Mouse (Mus musculus) midbrain, embryonic 14.5 days (tissue): Measurements from ENCODE around the gene Loxl1. TPM values are rescaled to one million over a fixed set of nuclear protein-coding genes. Genes with fewer than 3 reads are reported as not detected.

Experiments used
- ATAC-seq: fragments of 200-750 bp; cut with Nextera tagmentation; 2 replicates; pipeline ENCODE4 v1.8.0; 2017; ENCODE audit warnings: moderate number of reproducible peaks, moderate library complexity; ENCODE audit not compliant: low FRiP score, low TSS enrichment
- DNase-seq: peaks from one replicate; pipeline ENCODE4 v3.0.0-alpha.2; 2015
- H3K27ac ChIP-seq: fragments of 300-500 bp; sonication (generic); replicated peaks from 2 replicates; pipeline ENCODE4 v1.5.1; 2014; ENCODE audit warnings: mild to moderate bottlenecking, low read depth, low read length, moderate library complexity
- H3K27me3 ChIP-seq: fragments of 300-500 bp; sonication (generic); 2 replicates; pipeline ENCODE4 v1.6.1; 2014; ENCODE audit warnings: low read length, control low read depth, mixed read lengths; ENCODE audit not compliant: control insufficient read depth, insufficient read depth
- H3K36me3 ChIP-seq: fragments of 300-500 bp; sonication (generic); 2 replicates; pipeline ENCODE4 v1.6.1; 2014; ENCODE audit warnings: low read length, control low read depth; ENCODE audit not compliant: control insufficient read depth, insufficient read depth
- H3K4me1 ChIP-seq: fragments of 300-500 bp; sonication (generic); 2 replicates; pipeline ENCODE4 v1.6.1; 2014; ENCODE audit warnings: mild to moderate bottlenecking, antibody characterized with exemption, low read length, control low read depth; ENCODE audit not compliant: control insufficient read depth, insufficient read depth
- H3K4me2 ChIP-seq: fragments of 300-500 bp; sonication (generic); 2 replicates; pipeline ENCODE4 v1.6.1; 2014; ENCODE audit warnings: mild to moderate bottlenecking, low read length, moderate library complexity
- H3K4me3 ChIP-seq: fragments of 300-500 bp; sonication (generic); replicated peaks from 2 replicates; pipeline ENCODE4 v1.5.1; 2014; ENCODE audit warnings: low read depth, low read length
- H3K9ac ChIP-seq: fragments of 300-500 bp; sonication (generic); replicated peaks from 2 replicates; pipeline ENCODE4 v1.6.1; 2014; ENCODE audit warnings: mild to moderate bottlenecking, low read length, moderate library complexity
- H3K9me3 ChIP-seq: fragments of 300-500 bp; sonication (generic); 2 replicates; pipeline ENCODE4 v1.6.1; 2016; ENCODE audit warnings: low read length, control low read depth, mixed read lengths; ENCODE audit not compliant: control insufficient read depth
- WGBS: fragments of 180-500 bp; shearing (Covaris S2); extraction: QIAGEN DNeasy Blood & Tissue Kit; methylation state at CpG from one replicate; pipeline ENCODE4 v1.1.7; 2014; 5-methylcytosine and 5-hydroxymethylcytosine counted together
- polyA plus RNA-seq: library from polyadenylated mRNA; unstranded; fragments of >200 nt; fragmentation: Nextera tagmentation; extraction: Ambion mirVana; gene quantifications from 2 replicates; pipeline ENCODE4 v1.2.1, GENCODE M21; 2014

The Loxl1 gene
- polyA plus RNA-seq, 1 experiment from 2014 or later = 5.6 TPM

- Histone ChIP-seq H3K9ac (no peak overlapping the region), H3K4me2 (no peak overlapping the region), H3K27me3 (no peaks in the 10 kb centered on the region), H3K9me3 (no peaks in the 10 kb centered on the region), H3K36me3 (no peaks in the 10 kb centered on the region), H3K4me1 (no peaks in the 10 kb centered on the region), H3K4me3 (no peak overlapping the region), H3K27ac (no peak overlapping the region)
- no peak for DNase-seq
- no peak for ATAC-seq
- 70% methylated on average over 2 of the region's 2 CpGs for WGBS
Observed at GRCm38 (mm10) chr9:58289901-58290300, 23.1 kb downstream of the Loxl1 start.

- DNase-seq (no peak), ATAC-seq (no peak)
- no peaks in the 10 kb centered on the region for H3K4me1 ChIP-seq
- H3K36me3 ChIP-seq = no peaks in the 10 kb centered on the region
- no peak overlapping the region for H3K4me3 ChIP-seq
- 89% methylated on average over 1 of the region's 1 CpGs for WGBS
- H3K9ac ChIP-seq = no peak overlapping the region
- H3K27ac ChIP-seq = no peak overlapping the region
- H3K4me2 ChIP-seq = no peak overlapping the region
- no peaks in the 10 kb centered on the region for H3K27me3 ChIP-seq
- no peaks in the 10 kb centered on the region for H3K9me3 ChIP-seq
Observed at GRCm38 (mm10) chr9:58289090-58289489, 23.9 kb downstream of the Loxl1 start.

GRCm38 (mm10) chr9:58283431-58283830 lies 29.6 kb downstream of the Loxl1 start:
- Histone ChIP-seq H3K4me3 (no peak overlapping the region), H3K9me3 (no peaks in the 10 kb centered on the region), H3K9ac (no peak overlapping the region), H3K27ac (no peak overlapping the region), H3K4me1 (no peaks in the 10 kb centered on the region), H3K36me3 (no peaks in the 10 kb centered on the region), H3K27me3 (no peaks in the 10 kb centered on the region), H3K4me2 (no peak overlapping the region)
- no peak for ATAC-seq
- WGBS = 84% methylated on average over 7 of the region's 7 CpGs
- no peak for DNase-seq

- WGBS = 49% methylated on average over 3 of the region's 3 CpGs
- no peak overlapping the region for H3K4me3 ChIP-seq
- no peaks in the 10 kb centered on the region for H3K4me1 ChIP-seq
- H3K9me3 ChIP-seq = no peaks in the 10 kb centered on the region
- H3K4me2 ChIP-seq = no peak overlapping the region
- no peak overlapping the region for H3K9ac ChIP-seq
- ATAC-seq (no peak), DNase-seq (peak; percentile 52)
- no peaks in the 10 kb centered on the region for H3K36me3 ChIP-seq
- H3K27me3 ChIP-seq = no peaks in the 10 kb centered on the region
- H3K27ac ChIP-seq = no peak overlapping the region
Observed at GRCm38 (mm10) chr9:58281597-58281996, 31.4 kb downstream of the Loxl1 start.

- H3K27me3 ChIP-seq = no peaks in the 10 kb centered on the region
- WGBS = 35% methylated on average over 9 of the region's 9 CpGs
- H3K4me3 ChIP-seq = no peak overlapping the region
- no peaks in the 10 kb centered on the region for H3K36me3 ChIP-seq
- no peaks in the 10 kb centered on the region for H3K9me3 ChIP-seq
- no peak overlapping the region for H3K4me2 ChIP-seq
- H3K27ac ChIP-seq = no peak overlapping the region
- no peak; the same call in 1 of the 2 replicates for ATAC-seq
- no peak overlapping the region for H3K9ac ChIP-seq
- peak; percentile 94 for DNase-seq
- H3K4me1 ChIP-seq = no peaks in the 10 kb centered on the region
Observed at GRCm38 (mm10) chr9:58280259-58281109, 32.5 kb downstream of the Loxl1 start.

- H3K9me3 ChIP-seq = no peaks in the 10 kb centered on the region
- H3K27me3 ChIP-seq = no peaks in the 10 kb centered on the region
- H3K4me3 ChIP-seq = no peak overlapping the region
- 70% methylated on average over 5 of the region's 5 CpGs for WGBS
- no peaks in the 10 kb centered on the region for H3K4me1 ChIP-seq
- no peak overlapping the region for H3K4me2 ChIP-seq
- H3K27ac ChIP-seq = no peak overlapping the region
- ATAC-seq (no peak), DNase-seq (no peak)
- H3K36me3 ChIP-seq = no peaks in the 10 kb centered on the region
- H3K9ac ChIP-seq = no peak overlapping the region
Observed at GRCm38 (mm10) chr9:58279780-58280179, 33.2 kb downstream of the Loxl1 start.

GRCm38 (mm10) chr9:58278821-58279723 lies 33.9 kb downstream of the Loxl1 start:
- Histone ChIP-seq H3K4me2 (no peak overlapping the region), H3K9ac (no peak overlapping the region), H3K27ac (no peak overlapping the region), H3K27me3 (no peaks in the 10 kb centered on the region), H3K36me3 (no peaks in the 10 kb centered on the region), H3K4me3 (no peak overlapping the region), H3K9me3 (no peaks in the 10 kb centered on the region), H3K4me1 (no peaks in the 10 kb centered on the region)
- WGBS = 49% methylated on average over 4 of the region's 4 CpGs
- ATAC-seq = no peak
- DNase-seq = no peak

- no peak overlapping the region for H3K4me3 ChIP-seq
- H3K36me3 ChIP-seq = no peaks in the 10 kb centered on the region
- H3K4me2 ChIP-seq = no peak overlapping the region
- no peaks in the 10 kb centered on the region for H3K27me3 ChIP-seq
- no peaks in the 10 kb centered on the region for H3K4me1 ChIP-seq
- ATAC-seq (no peak), DNase-seq (no peak)
- WGBS = 95% methylated on average over 4 of the region's 4 CpGs
- H3K9me3 ChIP-seq = no peaks in the 10 kb centered on the region
- H3K27ac ChIP-seq = no peak overlapping the region
- no peak overlapping the region for H3K9ac ChIP-seq
Observed at GRCm38 (mm10) chr9:58278313-58278712, 34.7 kb downstream of the Loxl1 start.
